ENCODE assay signal across 8 mouse cellular contexts in genomic region chr4:150743103-150743502, GRCm38 (mm10).
DNase-seq lines count a peak whose midpoint lies in the region; ATAC-seq and TF ChIP-seq lines count a peak whose summit lies in the region.

No protein-coding gene starts in this region.

- peaks cover 18% of the 10 kb centered on the region for H3K4me1 ChIP-seq in heart, embryonic 15.5 days (replicated peaks)
- H3K4me1 ChIP-seq in forebrain, embryonic 15.5 days = peaks cover 11% of the 10 kb centered on the region; the same call in 1 of the 2 replicates
- peaks cover 15% of the 10 kb centered on the region for H3K4me1 ChIP-seq in liver, embryonic 13.5 days (replicated peaks)
- H3K4me1 ChIP-seq in neural tube, embryonic 12.5 days = peaks cover 22% of the 10 kb centered on the region

- ATAC-seq in heart, embryonic 15.5 days (replicated peaks; ENCODE audit: insufficient number of reproducible peaks, insufficient read depth, low FRiP score, low read depth) = 0 out of 2 replicates have a peak, but pooled peaks have one; percentile 28
- peak; percentile 68; the same call in 1 of the 2 replicates for ATAC-seq in forebrain, embryonic 15.5 days (replicated peaks)
- ATAC-seq in liver, embryonic 13.5 days (ENCODE audit: low read depth) = 0 out of 2 replicates have a peak, but pooled peaks have one; percentile 24
- ATAC-seq in neural tube, embryonic 12.5 days (ENCODE audit: low FRiP score, low read depth) = peak; percentile 26; the same call in 1 of the 2 replicates

- no peak for TF ChIP-seq CTCF in layer of hippocampus, adult 2 months (conservative IDR thresholded peaks at IDR 0.05)

- WGBS in heart, embryonic 15.5 days = 31% methylated on average over 6 of the region's 6 CpGs
- 16% methylated on average over 6 of the region's 6 CpGs for WGBS in forebrain, embryonic 15.5 days
- WGBS in liver, embryonic 13.5 days (ENCODE audit: insufficient replicate concordance) = 23% methylated on average over 6 of the region's 6 CpGs
- 33% methylated on average over 6 of the region's 6 CpGs for WGBS in neural tube, embryonic 12.5 days

- no peak overlapping the region for H3K27ac ChIP-seq in heart, embryonic 15.5 days
- H3K27ac ChIP-seq in forebrain, embryonic 15.5 days (replicated peaks) = no peak overlapping the region
- H3K27ac ChIP-seq in liver, embryonic 13.5 days = no peak overlapping the region
- no peak overlapping the region for H3K27ac ChIP-seq in neural tube, embryonic 12.5 days
- no peak overlapping the region for H3K27ac ChIP-seq in layer of hippocampus, adult 2 months

- no peaks in the 10 kb centered on the region for H3K27me3 ChIP-seq in heart, embryonic 15.5 days
- no peaks in the 10 kb centered on the region for H3K27me3 ChIP-seq in forebrain, embryonic 15.5 days
- H3K27me3 ChIP-seq in liver, embryonic 13.5 days = no peaks in the 10 kb centered on the region
- H3K27me3 ChIP-seq in neural tube, embryonic 12.5 days (replicated peaks) = no peaks in the 10 kb centered on the region

- DNase-seq in heart, adult 11 months = no peak
- peak; percentile 18 for DNase-seq in liver, embryonic 13.5 days
- DNase-seq in spleen, postnatal 4 days (ENCODE audit: low spot score in 2 of 2) = no peak
- DNase-seq in layer of hippocampus, adult 2 months (ENCODE audit: low spot score in 2 of 2) = no peak
- no peak for DNase-seq in cerebellum, adult 18-20 months

- H3K4me3 ChIP-seq in heart, embryonic 15.5 days = no peak overlapping the region
- H3K4me3 ChIP-seq in forebrain, embryonic 15.5 days = no peak overlapping the region
- H3K4me3 ChIP-seq in liver, embryonic 13.5 days (replicated peaks) = no peak overlapping the region
- no peak overlapping the region for H3K4me3 ChIP-seq in neural tube, embryonic 12.5 days
- no peak overlapping the region for H3K4me3 ChIP-seq in layer of hippocampus, adult 2 months

- no peaks in the 10 kb centered on the region for H3K36me3 ChIP-seq in heart, embryonic 15.5 days
- no peaks in the 10 kb centered on the region for H3K36me3 ChIP-seq in forebrain, embryonic 15.5 days
- H3K36me3 ChIP-seq in liver, embryonic 13.5 days = no peaks in the 10 kb centered on the region
- H3K36me3 ChIP-seq in neural tube, embryonic 12.5 days = no peaks in the 10 kb centered on the region

- no peak overlapping the region for H3K4me2 ChIP-seq in heart, embryonic 15.5 days
- no peak overlapping the region for H3K4me2 ChIP-seq in forebrain, embryonic 15.5 days (replicated peaks)
- H3K4me2 ChIP-seq in liver, embryonic 13.5 days = no peak overlapping the region
- no peak overlapping the region for H3K4me2 ChIP-seq in neural tube, embryonic 12.5 days (replicated peaks)

- H3K9me3 ChIP-seq in heart, embryonic 15.5 days (replicated peaks) = no peaks in the 10 kb centered on the region
- H3K9me3 ChIP-seq in forebrain, embryonic 15.5 days = no peaks in the 10 kb centered on the region
- H3K9me3 ChIP-seq in liver, embryonic 13.5 days (replicated peaks) = no peaks in the 10 kb centered on the region
- H3K9me3 ChIP-seq in neural tube, embryonic 12.5 days = no peaks in the 10 kb centered on the region

- H3K9ac ChIP-seq in heart, embryonic 15.5 days = no peak overlapping the region
- H3K9ac ChIP-seq in forebrain, embryonic 15.5 days (replicated peaks) = no peak overlapping the region
- no peak overlapping the region for H3K9ac ChIP-seq in liver, embryonic 13.5 days
- no peak overlapping the region for H3K9ac ChIP-seq in neural tube, embryonic 12.5 days
